ENCODE assay signal across 32 mouse cellular contexts in genomic region chr2:118297966-118298365, GRCm38 (mm10). TPM values are rescaled to one million over a fixed set of nuclear protein-coding genes. Genes with fewer than 3 reads are reported as not detected.
A peak's percentile ranks its signal among the peaks of the same experiment; 100 is the strongest.
DNase-seq lines count a peak whose midpoint lies in the region; TF ChIP-seq lines count a peak whose summit lies in the region.
"Had no signal": no experiment of that assay in that cellular context is flagged by ENCODE, and none has a peak within 500 bp of the region (broad histone marks: within the 10 kb centered on the region; RNA-seq: fewer than 3 reads in every experiment).

No protein-coding gene starts in this region.

- H3K27me3 ChIP-seq in cerebellum, adult 2 months (ENCODE audit: control insufficient read depth, insufficient read depth, low read length), result no peaks in the 10 kb centered on the region
- H3K27me3 ChIP-seq: CH12.LX; embryonic facial prominence, embryonic 12.5 days; embryonic facial prominence, embryonic 15.5 days; forebrain, embryonic 13.5 days; heart, embryonic 15.5 days had no signal

- no peak for TF ChIP-seq POLR2A in cerebellum, adult 2 months (IDR thresholded peaks at IDR 0.05; ENCODE audit: borderline replicate concordance, insufficient read depth, low read length)

- peak; percentile 4 for DNase-seq in heart, adult 11 months
- DNase-seq in heart, postnatal 14 days, result no peak
- peak; percentile 74 for DNase-seq in NIH3T3 (ENCODE audit: low read depth)
- DNase-seq in fibroblast of lung, adult 2 months (ENCODE audit: low read depth), result peak; percentile 71
- DNase-seq in urinary bladder, adult 18-20 months (ENCODE audit: low spot score in 2 of 2), result no peak
- DNase-seq in cerebellum, adult 2 months, result no peak
- DNase-seq in neural tube, embryonic 10.5 days (ENCODE audit: extremely low spot score, low spot score), result no peak
- DNase-seq: adrenal gland, adult 8-10 months; adrenal gland, postnatal 25 days; cerebellum, adult 18-20 months; cerebellum, adult 9-11 months; cerebellum, postnatal 25 days; forebrain, postnatal 0 days; gastrocnemius, postnatal 14 days; heart, adult 18-20 months; heart, postnatal 10 days; heart, postnatal 4 days; kidney, adult 18-20 months had no signal

- intact Hi-C loops in heart, postnatal 14 days (cut with DNase I), result no loop called here

- no peak for TF ChIP-seq CTCF in cerebellum, adult 2 months (IDR thresholded peaks at IDR 0.05; ENCODE audit: borderline replicate concordance, insufficient read depth, low read depth, low read length)

- no peaks in the 10 kb centered on the region for H3K4me1 ChIP-seq in cerebellum, adult 2 months (ENCODE audit: control insufficient read depth, insufficient read depth, low read length)
- H3K4me1 ChIP-seq: embryonic facial prominence, embryonic 12.5 days; heart, embryonic 12.5 days; heart, embryonic 15.5 days had no signal

- 86% methylated on average over 2 of the region's 2 CpGs for WGBS in cerebellum, adult 2 months

- no peak overlapping the region for H3K4me3 ChIP-seq in cerebellum, adult 2 months (replicated peaks; ENCODE audit: insufficient read depth, low read depth, low read length)
- H3K4me3 ChIP-seq: embryonic facial prominence, embryonic 12.5 days; embryonic facial prominence, embryonic 15.5 days; erythroblast, embryonic 14.5 days; forebrain, embryonic 10.5 days; forebrain, embryonic 13.5 days; heart, embryonic 12.5 days; heart, embryonic 15.5 days had no signal

- H3K27ac ChIP-seq in cerebellum, adult 2 months (ENCODE audit: insufficient read depth, low read length), result no peak overlapping the region
- H3K27ac ChIP-seq: embryonic facial prominence, embryonic 12.5 days; embryonic facial prominence, embryonic 15.5 days; forebrain, embryonic 10.5 days; forebrain, embryonic 13.5 days; heart, embryonic 15.5 days; hindbrain, embryonic 14.5 days; hindbrain, postnatal 0 days had no signal

RNA-seq across cellular contexts. Expression of gene Fsip1, which starts 41.2 kb away (rescaled TPM):
- total RNA-seq in heart, postnatal 14 days (2021), result under 1 TPM in 1 of 2 experiments, not detected in 1; 0.17 TPM
- 0.36 and 0.38 TPM in 2 replicates for polyA plus RNA-seq in cerebellum, adult 2 months (2012; rRNA removed)
- total RNA-seq: gastrocnemius, postnatal 14 days; gastrocnemius, postnatal 4 days; heart, adult 18-20 months; heart, postnatal 10 days had no signal
- polyA plus RNA-seq: activated CD4-positive, CD25-positive, alpha-beta regulatory T cell, adult 4 months; erythroblast, embryonic 14.5 days; G1E; heart, embryonic 12.5 days; inflammation-experienced regulatory T-cells, adult 6 months had no signal

Comparison
In these comparisons a context has a peak if more than half of its experiments do, and no peak if none do; other contexts are left out.
1. DNase-seq: peak in heart, adult 11 months (single experiment), NIH3T3 (single experiment) and fibroblast of lung, adult 2 months (single experiment); none in heart, postnatal 14 days (0 of 2), urinary bladder, adult 18-20 months (0 of 2), cerebellum, adult 2 months (0 of 2) and neural tube, embryonic 10.5 days (single experiment).